Mouse (Mus musculus): Measurements from ENCODE around the gene Hmgxb4. TPM values are rescaled to one million over a fixed set of nuclear protein-coding genes. Genes with fewer than 3 reads are reported as not detected.

Hmgxb4 gene
- polyA plus RNA-seq, 1 experiment from 2014 or later = 37.7 TPM

Other genes with a start within 250 kb of the Hmgxb4 start
- not detected in 2 replicates for gene Isx, start 120.2 kb upstream of the Hmgxb4 start, polyA plus RNA-seq (2015; fragmentation: Nextera tagmentation; extraction: Ambion mirVana)
- 35.4 and 40.2 TPM in 2 replicates for gene Tom1, start 40.3 kb downstream of the Hmgxb4 start, polyA plus RNA-seq (2015; fragmentation: Nextera tagmentation; extraction: Ambion mirVana)
- gene Hmox1, start 100.3 kb downstream of the Hmgxb4 start, polyA plus RNA-seq (2015; fragmentation: Nextera tagmentation; extraction: Ambion mirVana) = 14.0 and 15.1 TPM in 2 replicates
- gene Mcm5, start 116.2 kb downstream of the Hmgxb4 start, polyA plus RNA-seq (2015; fragmentation: Nextera tagmentation; extraction: Ambion mirVana) = 41.0 and 42.9 TPM in 2 replicates
- 3.1 and 5.7 TPM in 2 replicates for gene Rasd2, start 220.6 kb downstream of the Hmgxb4 start, polyA plus RNA-seq (2015; fragmentation: Nextera tagmentation; extraction: Ambion mirVana)

All from hindbrain, embryonic 15.5 days (tissue).